Mouse (Mus musculus) liver, adult 2 months (tissue): ENCODE data around the gene Abcb10. TPM values are rescaled to one million over a fixed set of nuclear protein-coding genes. Genes with fewer than 3 reads are reported as not detected.

Source experiments
- DNase-seq: peaks from one replicate; pipeline ENCODE4 v3.0.0-alpha.2; 2011; ENCODE audit warnings: low read depth, low spot score; ENCODE audit errors: extremely low read depth
- H3K27ac ChIP-seq: fragments of 200-500 bp; replicated peaks from 2 replicates; pipeline ENCODE4 v1.5.1; 2012; ENCODE audit warnings: low read depth, mild to moderate bottlenecking, control low read depth, inconsistent platforms, low read length; ENCODE audit not compliant: insufficient read depth
- H3K27me3 ChIP-seq: fragments of 200-500 bp; 2 replicates; pipeline ENCODE4 v1.6.1; 2012; ENCODE audit warnings: mild to moderate bottlenecking, moderate library complexity, low read length, inconsistent platforms; ENCODE audit not compliant: control insufficient read depth, insufficient read depth
- H3K36me3 ChIP-seq: fragments of 200-500 bp; 2 replicates; pipeline ENCODE4 v1.6.1; 2012; ENCODE audit warnings: low read length, inconsistent platforms; ENCODE audit not compliant: control insufficient read depth, insufficient read depth
- H3K4me1 ChIP-seq: fragments of 200-500 bp; 2 replicates; pipeline ENCODE4 v1.6.1; 2011; ENCODE audit warnings: low read length; ENCODE audit not compliant: control insufficient read depth, insufficient read depth
- H3K4me3 ChIP-seq: fragments of 200-500 bp; 2 replicates; pipeline ENCODE4 v1.5.1; 2011; ENCODE audit warnings: low read depth, mild to moderate bottlenecking, control low read depth, low read length, moderate library complexity; ENCODE audit not compliant: insufficient read depth
- H3K79me2 ChIP-seq: fragments of 200-500 bp; 2 replicates; pipeline ENCODE4 v1.6.1; 2012; ENCODE audit warnings: inconsistent platforms, mild to moderate bottlenecking, low read length, moderate library complexity; ENCODE audit not compliant: control insufficient read depth, insufficient read depth
- H3K9ac ChIP-seq: fragments of 200-500 bp; 2 replicates; pipeline ENCODE4 v1.6.1; 2012; ENCODE audit warnings: low read depth, mild to moderate bottlenecking, control low read depth, inconsistent platforms, low read length
- CTCF ChIP-seq: fragments of 200-500 bp; IDR thresholded peaks from 2 replicates; pipeline ENCODE4 v1.5.1; 2011; ENCODE audit warnings: low read depth, low read length, control low read depth
- POLR2A ChIP-seq: fragments of 200-500 bp; IDR thresholded peaks from 2 replicates; pipeline ENCODE4 v1.6.1; 2011; ENCODE audit warnings: low read length, control low read depth; ENCODE audit not compliant: insufficient read depth; ENCODE audit errors: extremely low read depth
- WGBS: fragments of 180-500 bp; shearing (Covaris S2); methylation state at CpG from one replicate; pipeline ENCODE4 v1.1.7; 2018; 5-methylcytosine and 5-hydroxymethylcytosine counted together
- polyA plus RNA-seq: library from polyadenylated mRNA; depleted of rRNA; stranded (reverse); fragments of >200 nt; gene quantifications from 2 replicates; pipeline ENCODE4 v1.2.3, GENCODE M21; 2012
- total RNA-seq: library from RNA; depleted of rRNA; stranded (reverse); fragments of >200 nt; gene quantifications from 2 replicates; pipeline ENCODE4 v1.2.3, GENCODE M21; 2014

The Abcb10 gene
- total and polyA plus RNA-seq, 2 experiments = 12.4 to 13.7 TPM

- Histone ChIP-seq H3K9ac (no peak overlapping the region), H3K79me2 (no peaks in the 10 kb centered on the region), H3K36me3 (peaks cover 21% of the 10 kb centered on the region; the same call in 1 of the 2 replicates), H3K4me3 (no peak overlapping the region), H3K4me1 (peaks cover 4% of the 10 kb centered on the region), H3K27me3 (no peaks in the 10 kb centered on the region), H3K27ac (no peak overlapping the region)
- TF ChIP-seq CTCF (no peak), POLR2A (no peak)
- WGBS = 76% methylated on average over 9 of the region's 9 CpGs
- no peak for DNase-seq
Observed at GRCm38 (mm10) chr8:123960056-123960455, 22.9 kb downstream of the Abcb10 start.

- WGBS = 82% methylated on average over 6 of the region's 6 CpGs
Observed at GRCm38 (mm10) chr8:123959473-123959872, 23.4 kb downstream of the Abcb10 start.

GRCm38 (mm10) chr8:123958130-123958529 is 24.8 kb downstream of the Abcb10 start:
- Histone ChIP-seq H3K4me1 (peaks cover 4% of the 10 kb centered on the region), H3K9ac (no peak overlapping the region), H3K4me3 (no peak overlapping the region), H3K36me3 (peaks cover 19% of the 10 kb centered on the region; the same call in 1 of the 2 replicates), H3K27me3 (no peaks in the 10 kb centered on the region), H3K79me2 (no peaks in the 10 kb centered on the region), H3K27ac (no peak overlapping the region)
- 75% methylated on average over 17 of the region's 17 CpGs for WGBS
- TF ChIP-seq POLR2A = no peak
- TF ChIP-seq CTCF = no peak
- DNase-seq = no peak

More at GRCm38 (mm10) chr8:123959473-123959872, 23.4 kb downstream of the Abcb10 start:
- no peak overlapping the region for H3K4me3 ChIP-seq
- peaks cover 19% of the 10 kb centered on the region; the same call in 1 of the 2 replicates for H3K36me3 ChIP-seq
- no peak overlapping the region for H3K27ac ChIP-seq
- TF ChIP-seq CTCF (no peak), POLR2A (no peak)
- H3K9ac ChIP-seq = no peak overlapping the region
- no peak for DNase-seq
- peaks cover 4% of the 10 kb centered on the region for H3K4me1 ChIP-seq
- no peaks in the 10 kb centered on the region for H3K79me2 ChIP-seq
- no peaks in the 10 kb centered on the region for H3K27me3 ChIP-seq

- H3K27me3 ChIP-seq = no peaks in the 10 kb centered on the region
- H3K79me2 ChIP-seq = no peaks in the 10 kb centered on the region
- H3K4me3 ChIP-seq = no peak overlapping the region
- TF ChIP-seq CTCF (no peak), POLR2A (no peak)
- H3K9ac ChIP-seq = no peak overlapping the region
- H3K27ac ChIP-seq = no peak overlapping the region
- DNase-seq = no peak
- H3K36me3 ChIP-seq = peaks cover 25% of the 10 kb centered on the region; the same call in 1 of the 2 replicates
- H3K4me1 ChIP-seq = peaks cover 1% of the 10 kb centered on the region
- WGBS = 92% methylated on average over 8 of the region's 8 CpGs
Observed at GRCm38 (mm10) chr8:123954246-123954645, 28.7 kb downstream of the Abcb10 start.

GRCm38 (mm10) chr8:123953686-123954085 is 29.2 kb downstream of the Abcb10 start:
- peaks cover 1% of the 10 kb centered on the region for H3K4me1 ChIP-seq
- DNase-seq = no peak

GRCm38 (mm10) chr8:123950077-123950802 is 32.7 kb downstream of the Abcb10 start:
- Histone ChIP-seq H3K4me3 (peak overlapping the region; percentile 99), H3K79me2 (no peaks in the 10 kb centered on the region), H3K27ac (peak overlapping the region; percentile 72), H3K36me3 (peaks cover 19% of the 10 kb centered on the region; the same call in 1 of the 2 replicates), H3K4me1 (peaks cover 4% of the 10 kb centered on the region), H3K27me3 (no peaks in the 10 kb centered on the region), H3K9ac (peak overlapping the region; percentile 90)
- TF ChIP-seq CTCF = peak; percentile 58; the same call in 1 of the 2 replicates
- TF ChIP-seq POLR2A = no peak
- WGBS = 32% methylated on average over 10 of the region's 10 CpGs
- peak; percentile 63 for DNase-seq

More at GRCm38 (mm10) chr8:123953686-123954085, 29.2 kb downstream of the Abcb10 start:
- no peak for TF ChIP-seq POLR2A
- TF ChIP-seq CTCF = no peak
- Histone ChIP-seq H3K36me3 (peaks cover 25% of the 10 kb centered on the region; the same call in 1 of the 2 replicates), H3K9ac (no peak overlapping the region), H3K27me3 (no peaks in the 10 kb centered on the region), H3K4me3 (no peak overlapping the region), H3K79me2 (no peaks in the 10 kb centered on the region), H3K27ac (no peak overlapping the region)
- 88% methylated on average over 8 of the region's 8 CpGs for WGBS
